Mouse (Mus musculus) E14TG2a.4 (cell line): Measurements from ENCODE around the gene Zpbp2.

Source experiments
- H3K27me3 ChIP-seq: 2 replicates; pipeline ENCODE4 v1.6.1; 2014; ENCODE audit warnings: low read length, control low read depth; ENCODE audit not compliant: insufficient read depth
- H3K36me3 ChIP-seq: 2 replicates; pipeline ENCODE4 v1.6.1; 2014; ENCODE audit warnings: low read length, control low read depth; ENCODE audit not compliant: insufficient read depth
- H3K4me1 ChIP-seq: replicated peaks from 2 replicates; pipeline ENCODE4 v1.6.1; 2014; ENCODE audit warnings: low read depth, low read length, control low read depth
- H3K4me3 ChIP-seq: replicated peaks from 2 replicates; pipeline ENCODE4 v1.5.1; 2014; ENCODE audit warnings: mild to moderate bottlenecking, low read length
- H3K9me3 ChIP-seq: 2 replicates; pipeline ENCODE4 v1.6.1; 2014; ENCODE audit warnings: low read length, control low read depth
- CTCF ChIP-seq: conservative IDR thresholded peaks from 2 replicates; pipeline ENCODE4 v1.5.1; 2014; ENCODE audit warnings: low read length
- NANOG ChIP-seq: IDR thresholded peaks from 2 replicates; pipeline ENCODE4 v1.6.1; 2014; ENCODE audit warnings: borderline replicate concordance, low read length, mixed read lengths
- POU5F1 ChIP-seq: IDR thresholded peaks from 2 replicates; pipeline ENCODE4 v1.6.1; 2014; ENCODE audit warnings: low read length, borderline replicate concordance

Zpbp2 gene

DNA sequence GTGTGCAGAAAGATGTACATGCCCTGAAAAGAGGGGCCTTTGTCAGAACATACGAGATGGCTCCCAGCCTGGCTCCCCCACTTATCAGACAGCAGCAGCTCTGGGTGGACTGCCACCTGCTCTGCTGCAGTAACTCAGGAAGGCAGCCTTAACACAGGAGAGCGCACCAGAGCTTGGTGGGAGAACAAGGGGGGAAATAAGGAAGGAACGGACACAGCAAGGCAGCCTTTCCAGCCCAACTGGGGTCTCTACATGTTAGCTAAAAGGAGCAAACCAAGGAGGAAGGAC lies 32.3 kb downstream of the Zpbp2 start:
- Histone ChIP-seq H3K36me3 (peaks cover 32% of the 10 kb centered on the region), H3K4me3 (no peak overlapping the region), H3K27me3 (no peaks in the 10 kb centered on the region), H3K4me1 (peaks cover 80% of the 10 kb centered on the region), H3K9me3 (no peaks in the 10 kb centered on the region)
- no peak for TF ChIP-seq NANOG
- TF ChIP-seq CTCF: no peak
- no peak for TF ChIP-seq POU5F1

DNA sequence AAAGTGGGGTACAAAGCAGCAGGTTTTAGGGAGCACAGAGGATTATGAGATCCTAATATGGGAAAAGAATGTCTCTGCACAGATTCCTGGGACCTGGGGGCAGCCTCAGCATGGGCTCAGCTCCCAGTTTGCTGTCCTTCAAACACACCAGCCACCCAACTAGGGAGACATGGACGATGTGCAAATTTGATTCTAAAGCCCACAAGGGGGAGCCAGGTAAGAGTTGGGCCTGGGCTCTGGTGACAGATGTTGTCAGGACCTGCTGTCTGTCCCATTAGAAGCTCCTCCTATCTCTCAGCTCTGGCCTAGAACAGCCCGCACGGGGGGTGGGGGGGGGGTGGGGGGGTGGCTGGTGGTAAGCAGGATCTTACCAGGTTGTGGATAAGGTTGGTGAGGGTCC lies 32.7 kb downstream of the Zpbp2 start:
- Histone ChIP-seq H3K27me3 (no peaks in the 10 kb centered on the region), H3K4me1 (peaks cover 84% of the 10 kb centered on the region), H3K4me3 (no peak overlapping the region), H3K9me3 (no peaks in the 10 kb centered on the region), H3K36me3 (peaks cover 32% of the 10 kb centered on the region)
- no peak for TF ChIP-seq NANOG
- TF ChIP-seq CTCF: 0 out of 2 replicates have a peak, but pooled peaks have one; percentile 8
- no peak for TF ChIP-seq POU5F1

DNA sequence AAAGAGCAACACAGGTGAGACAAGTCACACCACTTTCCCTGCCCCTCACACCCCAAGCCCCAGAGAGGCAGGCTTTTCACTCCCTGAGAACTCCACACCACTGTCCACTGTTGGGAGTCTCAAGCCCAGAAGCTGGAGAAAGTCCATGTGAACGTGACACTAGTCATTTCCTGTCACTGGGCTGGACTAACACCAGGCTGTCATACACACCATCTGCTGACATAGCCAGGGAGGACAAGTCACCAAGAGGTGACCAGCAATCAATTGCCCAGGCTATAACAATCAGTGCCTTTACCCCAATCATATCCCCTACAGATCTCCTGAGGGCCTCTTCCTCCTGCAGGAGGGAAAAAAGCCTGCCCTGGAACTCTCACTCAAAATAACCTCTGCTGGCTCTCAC lies 33.2 kb downstream of the Zpbp2 start:
- no peak overlapping the region for H3K4me3 ChIP-seq
- no peaks in the 10 kb centered on the region for H3K27me3 ChIP-seq
- H3K4me1 ChIP-seq: peaks cover 86% of the 10 kb centered on the region
- no peaks in the 10 kb centered on the region for H3K9me3 ChIP-seq
- H3K36me3 ChIP-seq: peaks cover 32% of the 10 kb centered on the region
- TF ChIP-seq POU5F1 (no peak), NANOG (no peak), CTCF (no peak)

DNA sequence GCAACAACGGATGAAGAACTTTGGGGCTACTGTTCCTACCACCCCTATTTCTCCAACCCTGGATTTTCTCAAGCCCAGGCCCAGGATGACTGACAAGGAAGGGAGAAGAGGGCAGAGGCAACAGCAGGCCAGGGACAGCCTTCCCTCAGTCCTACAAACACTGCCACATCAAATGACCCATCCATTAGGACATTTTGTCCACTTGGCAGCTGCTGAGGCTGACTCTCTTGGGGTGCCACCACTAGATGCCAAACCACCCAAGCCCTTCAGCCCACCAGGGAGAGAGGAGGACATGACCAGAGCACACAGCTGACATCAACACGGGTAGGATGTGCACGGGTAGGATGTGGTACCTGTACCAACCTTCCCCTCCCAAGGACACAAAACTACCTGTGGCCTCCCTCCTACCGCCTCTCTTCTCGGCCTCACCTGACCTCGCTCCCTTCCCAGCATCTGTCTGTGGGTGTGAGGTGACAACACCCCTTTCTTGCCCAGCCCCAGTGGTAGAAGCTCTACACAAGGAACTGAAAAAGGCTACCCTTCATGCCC lies 33.8 kb downstream of the Zpbp2 start:
- no peaks in the 10 kb centered on the region for H3K27me3 ChIP-seq
- peaks cover 32% of the 10 kb centered on the region for H3K36me3 ChIP-seq
- peaks cover 86% of the 10 kb centered on the region for H3K4me1 ChIP-seq
- H3K4me3 ChIP-seq: no peak overlapping the region
- no peaks in the 10 kb centered on the region for H3K9me3 ChIP-seq
- TF ChIP-seq POU5F1: no peak
- TF ChIP-seq NANOG: no peak
- no peak for TF ChIP-seq CTCF

DNA sequence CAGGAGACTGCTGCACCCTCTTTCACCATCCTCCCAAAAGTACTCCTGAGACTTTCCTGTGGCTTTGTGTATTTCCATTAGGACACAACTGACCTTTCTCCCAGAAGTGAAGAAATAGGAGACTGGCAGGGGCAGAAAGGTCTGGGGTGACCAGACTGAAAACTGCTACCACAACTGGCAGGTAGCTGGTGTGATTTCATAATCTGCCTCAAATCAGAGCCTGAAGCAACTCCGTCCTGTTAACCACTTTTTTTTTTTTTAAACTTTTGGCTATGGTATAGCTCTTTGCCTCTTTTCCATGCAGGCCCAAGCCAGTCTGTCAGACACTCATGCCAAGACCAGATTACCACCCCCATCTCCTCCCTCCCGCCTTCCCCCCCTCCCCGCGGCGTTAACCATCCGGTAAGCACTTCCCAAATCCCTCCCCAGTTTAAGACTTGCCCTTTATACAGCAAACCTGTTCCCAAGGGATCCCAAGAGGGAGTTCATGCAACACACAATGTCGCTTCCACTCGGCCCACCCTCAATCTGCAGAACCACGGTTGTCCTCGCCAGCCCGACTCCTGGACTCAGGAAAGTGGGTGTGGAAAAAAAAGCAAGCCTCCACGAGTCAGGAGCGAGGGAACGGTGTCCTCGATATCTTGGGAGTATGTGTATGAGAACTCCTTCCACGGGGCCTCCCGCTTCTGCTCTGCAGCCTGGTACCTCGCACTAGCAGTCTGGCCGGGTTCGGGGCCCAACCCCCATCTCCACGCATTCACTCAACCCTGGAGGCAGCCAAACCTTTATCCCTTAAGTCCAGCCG lies 35.4 kb downstream of the Zpbp2 start:
- H3K4me1 ChIP-seq: peaks cover 78% of the 10 kb centered on the region
- H3K27me3 ChIP-seq: no peaks in the 10 kb centered on the region
- TF ChIP-seq NANOG: no peak
- TF ChIP-seq POU5F1: no peak
- peak overlapping the region; percentile 93 for H3K4me3 ChIP-seq
- no peaks in the 10 kb centered on the region for H3K9me3 ChIP-seq
- H3K36me3 ChIP-seq: peaks cover 32% of the 10 kb centered on the region

DNA sequence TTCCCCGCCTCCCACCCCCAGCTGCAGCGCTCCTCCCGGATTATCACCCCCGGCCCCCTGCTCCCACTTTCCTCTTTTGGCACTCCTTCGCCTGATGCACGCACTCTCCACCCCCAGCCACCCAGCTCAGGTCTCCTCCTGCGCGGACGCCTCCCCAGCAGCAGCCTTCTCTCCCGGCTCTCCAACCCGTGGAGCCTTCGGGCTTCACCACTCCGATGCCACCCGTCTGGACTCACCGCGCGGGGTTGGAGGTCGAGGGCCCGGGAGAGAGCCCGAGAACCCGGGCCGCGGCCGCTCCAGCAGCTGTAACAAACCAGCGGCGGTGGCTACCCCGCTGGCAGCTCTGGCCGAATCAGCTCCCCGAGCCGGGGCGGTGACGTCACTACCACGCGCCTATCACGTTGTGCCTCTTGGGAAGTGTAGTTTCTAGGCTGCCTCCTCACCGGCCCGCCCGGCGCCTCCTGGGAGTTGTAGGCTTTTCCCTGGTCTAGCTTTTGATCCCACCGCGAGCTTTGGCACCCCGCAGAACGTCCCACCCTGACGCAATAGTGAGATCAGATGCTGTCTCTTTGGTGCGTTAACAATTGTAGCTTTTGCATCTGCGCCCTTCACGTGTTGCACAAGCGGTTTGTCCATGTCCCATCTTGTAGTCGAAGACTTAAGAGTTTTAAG lies 36.1 kb downstream of the Zpbp2 start, which contains the start of gene Ormdl3:
TSS of gene Ormdl3 (minus strand) at position 477 of the 672 bp plus-strand sequence.
- H3K4me3 ChIP-seq: peak within 1 kb of the TSS; percentile 93
- peaks cover 73% of the 10 kb centered on the region for H3K4me1 ChIP-seq
- H3K36me3 ChIP-seq: peaks cover 30% of the 10 kb centered on the region
- TF ChIP-seq NANOG: no peak
- no peaks in the 10 kb centered on the region for H3K9me3 ChIP-seq
- H3K27me3 ChIP-seq: peaks cover 2% of the 10 kb centered on the region

DNA sequence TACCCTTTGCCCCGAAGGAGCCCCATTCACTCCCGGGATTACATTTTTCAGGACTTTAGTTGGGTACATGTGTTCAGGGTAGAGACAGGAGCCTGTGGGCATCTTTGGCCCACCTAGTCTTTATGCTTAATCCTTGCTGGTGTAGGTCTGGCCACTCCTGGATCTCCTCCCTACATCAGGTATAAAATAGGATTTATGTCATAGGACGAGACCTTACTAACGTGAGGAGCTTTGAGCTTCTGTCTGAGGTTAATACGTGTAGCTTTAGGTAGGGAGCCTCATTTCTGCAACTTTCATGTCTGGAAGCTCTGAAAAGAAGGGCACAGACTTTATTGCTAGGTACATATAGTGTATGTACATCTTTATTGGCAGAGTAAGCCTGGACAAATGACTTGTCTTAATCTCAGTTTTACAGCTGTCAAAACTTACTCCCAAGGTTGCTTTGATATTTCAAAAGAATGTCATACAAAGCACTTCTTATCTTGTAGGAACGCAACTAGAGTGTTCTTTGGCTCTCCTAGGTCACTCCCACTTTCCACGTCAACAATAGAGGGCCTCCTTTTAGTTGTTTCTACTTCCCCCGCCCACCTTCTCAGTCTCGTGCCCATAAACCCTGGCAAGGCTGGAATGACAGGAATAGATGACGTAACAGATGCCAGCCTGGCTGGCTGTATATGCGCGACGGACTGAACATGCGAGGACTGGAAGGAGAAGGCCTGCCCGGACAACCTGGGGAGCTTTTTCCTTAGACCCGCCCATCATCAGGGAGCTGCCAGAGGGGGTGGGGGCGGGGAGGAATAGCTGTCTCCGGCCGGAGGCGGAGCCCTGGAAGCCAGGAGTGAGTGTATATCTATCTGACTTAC lies 37.0 kb downstream of the Zpbp2 start:
- no peak for TF ChIP-seq POU5F1
- TF ChIP-seq NANOG: no peak
- no peak for TF ChIP-seq CTCF
- H3K9me3 ChIP-seq: no peaks in the 10 kb centered on the region
- H3K4me3 ChIP-seq: peak overlapping the region; percentile 93
- H3K36me3 ChIP-seq: peaks cover 21% of the 10 kb centered on the region
- H3K4me1 ChIP-seq: peaks cover 70% of the 10 kb centered on the region
- peaks cover 10% of the 10 kb centered on the region for H3K27me3 ChIP-seq

DNA sequence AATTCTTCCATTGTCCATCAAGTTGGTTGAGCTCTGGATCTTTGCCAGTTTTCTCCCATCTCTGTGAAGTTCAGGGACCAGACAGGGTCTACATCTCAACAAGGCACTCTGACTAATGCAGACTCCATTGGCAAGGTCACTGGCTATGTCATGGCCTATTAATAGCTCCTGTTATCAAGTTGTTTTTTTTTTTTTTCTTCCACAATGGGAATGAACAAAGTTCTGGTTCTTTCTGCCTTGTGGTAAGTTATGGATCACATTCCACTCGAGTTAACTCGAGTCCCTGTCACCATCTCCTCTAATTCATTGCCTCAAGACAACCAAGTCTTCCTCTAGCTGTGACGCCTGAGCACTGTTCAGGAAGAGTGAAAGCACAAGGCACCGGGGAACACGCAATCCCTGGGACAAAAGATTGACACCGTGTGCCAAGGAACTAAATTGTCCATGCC lies 38.0 kb downstream of the Zpbp2 start:
- Histone ChIP-seq H3K4me1 (peaks cover 63% of the 10 kb centered on the region), H3K36me3 (peaks cover 14% of the 10 kb centered on the region)

More for the DNA sequence above, 38.0 kb downstream of the Zpbp2 start:
- Histone ChIP-seq H3K4me3 (0 out of 2 replicates have a peak overlapping the region, but pooled peaks have one; percentile 71), H3K9me3 (no peaks in the 10 kb centered on the region), H3K27me3 (peaks cover 13% of the 10 kb centered on the region)
- no peak for TF ChIP-seq POU5F1
- TF ChIP-seq CTCF: no peak
- TF ChIP-seq NANOG: no peak
